Mouse (Mus musculus) left cerebral cortex, adult 9 months (tissue): ENCODE measurements around the gene Olfr998.
"Not testable (repeated sequence)": the region's sequence is repeated elsewhere in the genome, so short reads cannot be mapped to it uniquely, and the experiment has no call there.

Experiments used
- DNase-seq, 2 experiments: peaks; one replicate each; pipeline ENCODE4 v3.0.0; 2022; ENCODE audit warnings: low spot score in 2 of 2

Olfr998 gene

GRCm38 (mm10) chr2:85588648-85589047, at the start of gene Olfr998:
TSS of gene Olfr998 (plus strand) at chr2:85588948.
- DNase-seq: not testable (repeated sequence)

DNA sequence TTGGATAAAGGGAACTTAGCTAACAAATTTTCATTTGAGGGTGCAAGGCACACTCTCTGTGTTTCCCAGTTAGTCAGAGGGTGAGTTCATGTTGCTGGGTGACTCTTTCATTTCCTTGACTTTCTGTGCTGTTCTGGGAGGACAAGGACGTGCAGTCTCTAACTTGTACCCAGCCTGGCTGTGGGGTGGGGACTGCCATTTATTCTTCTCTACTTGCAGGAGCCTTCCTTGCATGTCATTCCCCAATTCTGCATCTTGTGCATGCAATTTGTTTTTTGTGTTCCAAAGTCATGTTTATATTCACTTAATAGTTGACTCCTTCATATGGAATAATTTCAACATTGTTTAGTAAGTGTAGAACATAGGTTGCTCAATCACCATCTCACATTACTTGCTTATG, 33.9 kb upstream of the Olfr998 start:
- no peak for DNase-seq

DNA sequence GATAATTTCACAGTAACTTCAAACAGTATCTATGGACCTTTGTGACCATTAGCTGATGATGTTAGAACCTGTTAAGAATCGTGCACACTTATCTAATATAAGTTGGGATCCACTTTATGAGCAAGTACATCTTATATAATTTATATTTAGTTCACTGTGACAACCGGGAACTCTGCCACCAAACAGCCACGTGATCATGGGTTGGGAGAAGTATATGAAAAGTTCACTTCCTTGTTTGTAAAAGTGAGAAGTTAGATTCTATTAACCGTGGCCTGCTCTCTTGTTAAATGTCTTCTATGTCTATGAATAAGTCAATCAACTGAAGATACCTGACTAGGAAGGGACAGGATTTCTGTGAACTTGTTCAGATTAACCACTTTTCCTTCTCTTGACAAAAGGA, 28.5 kb upstream of the Olfr998 start:
- no peak for DNase-seq

DNA sequence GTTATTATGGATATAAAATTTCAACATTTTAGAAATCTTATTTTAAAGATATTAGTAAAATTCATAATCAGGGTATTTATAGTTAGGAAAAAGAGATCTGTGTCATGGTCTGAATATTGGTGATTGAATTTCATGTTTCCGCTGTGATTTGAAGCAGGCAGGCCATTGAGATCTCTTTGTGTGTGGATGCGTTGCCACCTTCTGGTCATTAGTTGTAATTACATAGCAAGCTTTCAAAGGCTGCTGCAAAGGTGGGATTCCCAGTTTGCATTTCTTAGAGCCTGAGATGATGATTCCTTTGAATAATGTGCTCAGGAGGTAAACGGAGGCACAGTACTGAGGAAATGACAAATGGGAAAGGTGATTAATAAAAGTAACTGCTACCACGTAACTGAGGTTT, 27.6 kb upstream of the Olfr998 start:
- peak; percentile 4 to 51 for DNase-seq

DNA sequence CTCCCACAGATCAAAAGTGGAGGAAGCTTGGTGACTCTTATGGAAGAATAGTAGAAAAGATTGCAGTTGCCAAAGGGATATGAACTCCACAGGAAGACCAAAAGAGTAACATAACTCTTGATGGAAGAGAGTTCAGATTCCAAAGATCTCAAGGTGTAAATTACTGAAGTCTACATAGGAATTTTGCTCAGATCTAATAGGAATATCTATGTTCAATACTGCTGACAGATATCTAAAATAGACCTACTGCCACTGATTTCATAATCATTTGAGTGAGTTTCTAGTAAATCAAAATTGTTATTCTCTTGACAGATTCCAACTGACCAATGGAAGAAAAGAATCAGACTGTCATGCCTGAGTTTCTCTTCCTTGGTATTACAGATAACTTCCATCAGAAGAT, 9.8 kb upstream of the Olfr998 start, which contains the start of gene Olfr996:
TSS of gene Olfr996 (plus strand) at position 301 of the 400 bp plus-strand sequence.
- no peak for DNase-seq

GRCm38 (mm10) chr2:85611803-85612202, 23.1 kb downstream of the Olfr998 start, which contains the start of gene Olfr1000:
TSS of gene Olfr1000 (minus strand) at chr2:85611903.
- DNase-seq: no peak
